Mouse (Mus musculus) ES-E14 (cell line): ENCODE data around the gene Rab4a.

Experiments
- ZC3H11A ChIP-seq: IDR thresholded peaks from 2 replicates; pipeline ENCODE4 v1.6.1; 2012; ENCODE audit warnings: low read depth, mild to moderate bottlenecking, inconsistent platforms, low read length, borderline replicate concordance
- ZNF384 ChIP-seq: IDR thresholded peaks from 2 replicates; pipeline ENCODE4 v1.6.1; 2012; ENCODE audit warnings: low read depth, low read length, inconsistent platforms

GRCm38 (mm10) chr8:123858941-123859647, 53.3 kb downstream of the Rab4a start:
- TF ChIP-seq ZNF384 (no peak), ZC3H11A (no peak)
